Mouse (Mus musculus) spleen, adult 2 months (tissue): Measurements from ENCODE around the gene Ldlrad3.

Experiments
- CTCF ChIP-seq: fragments of 200-500 bp; IDR thresholded peaks from 2 replicates; pipeline ENCODE4 v1.5.1; 2011; ENCODE audit warnings: mild to moderate bottlenecking, inconsistent platforms; ENCODE audit not compliant: insufficient read depth, insufficient read length, insufficient replicate concordance; ENCODE audit errors: extremely low read depth
- POLR2A ChIP-seq: fragments of 200-500 bp; IDR thresholded peaks from 2 replicates; pipeline ENCODE4 v1.6.1; 2011; ENCODE audit warnings: low read depth, low read length, inconsistent platforms

DNA sequence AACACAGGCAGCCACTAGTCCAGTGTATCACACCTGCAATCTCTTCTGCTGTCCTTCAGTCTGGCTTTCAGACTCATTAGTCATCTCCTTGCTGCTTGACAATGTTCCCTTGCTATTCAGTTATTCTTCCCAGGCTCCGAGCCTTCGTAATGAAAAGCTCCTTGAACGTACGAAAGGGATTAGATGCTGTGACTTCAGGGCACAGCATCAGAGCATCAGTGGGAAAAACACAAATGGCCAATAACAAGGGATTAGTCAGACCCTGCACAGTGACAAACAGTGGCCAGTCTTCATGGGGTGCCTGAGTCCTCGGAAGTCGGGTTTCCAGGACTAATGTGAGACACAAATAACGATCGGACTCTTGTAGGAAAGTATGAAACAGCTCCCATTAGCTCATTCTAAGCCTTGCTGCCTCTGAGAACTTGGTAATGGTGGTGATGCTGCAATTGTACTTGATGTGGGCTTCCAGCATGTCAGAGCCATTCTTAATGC is 205.7 kb downstream of the Ldlrad3 start:
- TF ChIP-seq CTCF = no peak
- no peak for TF ChIP-seq POLR2A
